Mouse (Mus musculus): ENCODE data around the gene Brca1. TPM values are rescaled to one million over a fixed set of nuclear protein-coding genes. Genes with fewer than 3 reads are reported as not detected.
A peak's percentile ranks its signal among the peaks of the same experiment; 100 is the strongest.
"Not testable (repeated sequence)": the region's sequence is repeated elsewhere in the genome, so short reads cannot be mapped to it uniquely, and the experiment has no call there.

Gene Brca1
- polyA plus RNA-seq, 1 experiment from 2014 or later: 24.3 TPM

- Histone ChIP-seq H3K4me1 (peaks cover 14% of the 10 kb centered on the region), H3K4me3 (replicated peaks) (peak overlapping the region; percentile 80), H3K36me3 (replicated peaks) (peaks cover 27% of the 10 kb centered on the region), H3K4me2 (peak overlapping the region; percentile 95)
- peak; percentile 7; the same call in 1 of the 2 replicates for ATAC-seq (ENCODE audit: low FRiP score)
- not testable (repeated sequence) for H3K9ac ChIP-seq, H3K9me3 ChIP-seq, H3K27ac ChIP-seq, H3K27me3 ChIP-seq
- WGBS: 37% methylated on average over 15 of the region's 15 CpGs
Observed at GRCm38 (mm10) chr11:101441450-101442126, 110.2 kb downstream of the Brca1 start.

Other genes with a start within 250 kb of the Brca1 start
- 164 and 169 TPM in 2 replicates for gene Becn1, start 249.7 kb downstream of the Brca1 start, polyA plus RNA-seq (2016; fragmentation: Nextera tagmentation; extraction: Ambion mirVana)
- 182 and 189 TPM in 2 replicates for gene Psme3, start 235.7 kb downstream of the Brca1 start, polyA plus RNA-seq (2016; fragmentation: Nextera tagmentation; extraction: Ambion mirVana)
- 2.9 and 3.1 TPM in 2 replicates for gene Aoc2, start 226.9 kb downstream of the Brca1 start, polyA plus RNA-seq (2016; fragmentation: Nextera tagmentation; extraction: Ambion mirVana)
- gene Aoc3, start 221.3 kb downstream of the Brca1 start, polyA plus RNA-seq (2016; fragmentation: Nextera tagmentation; extraction: Ambion mirVana): not detected in 2 replicates
- not detected in 2 replicates for gene G6pc, start 184.4 kb downstream of the Brca1 start, polyA plus RNA-seq (2016; fragmentation: Nextera tagmentation; extraction: Ambion mirVana)
- 94.3 and 98.7 TPM in 2 replicates for gene Aarsd1, start 134.3 kb downstream of the Brca1 start, polyA plus RNA-seq (2016; fragmentation: Nextera tagmentation; extraction: Ambion mirVana)
- gene Gm27029, start 127.2 kb downstream of the Brca1 start, polyA plus RNA-seq (2016; fragmentation: Nextera tagmentation; extraction: Ambion mirVana): 5.8 and 6.5 TPM in 2 replicates
- gene Rundc1, start 126.9 kb downstream of the Brca1 start, polyA plus RNA-seq (2016; fragmentation: Nextera tagmentation; extraction: Ambion mirVana): 27.3 and 27.8 TPM in 2 replicates
- gene Ptges3l, start 126.6 kb downstream of the Brca1 start, polyA plus RNA-seq (2016; fragmentation: Nextera tagmentation; extraction: Ambion mirVana): 2.1 and 2.5 TPM in 2 replicates
- 354 and 378 TPM in 2 replicates for gene Rpl27, start 109.7 kb downstream of the Brca1 start, polyA plus RNA-seq (2016; fragmentation: Nextera tagmentation; extraction: Ambion mirVana)
- gene Ifi35, start 103.5 kb downstream of the Brca1 start, polyA plus RNA-seq (2016; fragmentation: Nextera tagmentation; extraction: Ambion mirVana): 2.2 TPM in 2 replicates
- 101 and 105 TPM in 2 replicates for gene Rnd2, start 87.0 kb downstream of the Brca1 start, polyA plus RNA-seq (2016; fragmentation: Nextera tagmentation; extraction: Ambion mirVana)
- gene Vat1, start 85.7 kb downstream of the Brca1 start, polyA plus RNA-seq (2016; fragmentation: Nextera tagmentation; extraction: Ambion mirVana): 62.9 and 65.4 TPM in 2 replicates
- 118 and 134 TPM in 2 replicates for gene Nbr1, start 194 bp upstream of the Brca1 start, polyA plus RNA-seq (2016; fragmentation: Nextera tagmentation; extraction: Ambion mirVana)
- gene Tmem106a, start 30.3 kb upstream of the Brca1 start, polyA plus RNA-seq (2016; fragmentation: Nextera tagmentation; extraction: Ambion mirVana): 1.8 and 3.0 TPM in 2 replicates
- gene Gm11634, start 47.3 kb upstream of the Brca1 start, polyA plus RNA-seq (2016; fragmentation: Nextera tagmentation; extraction: Ambion mirVana): not detected in 2 replicates
- gene Rdm1, start 75.2 kb upstream of the Brca1 start, polyA plus RNA-seq (2016; fragmentation: Nextera tagmentation; extraction: Ambion mirVana): 50.9 and 58.5 TPM in 2 replicates
- 16.2 and 24.1 TPM in 2 replicates for gene Arl4d, start 113.6 kb upstream of the Brca1 start, polyA plus RNA-seq (2016; fragmentation: Nextera tagmentation; extraction: Ambion mirVana)
- 45.6 and 46.8 TPM in 2 replicates for gene Dhx8, start 181.0 kb upstream of the Brca1 start, polyA plus RNA-seq (2016; fragmentation: Nextera tagmentation; extraction: Ambion mirVana)
- gene Etv4, start 233.4 kb upstream of the Brca1 start, polyA plus RNA-seq (2016; fragmentation: Nextera tagmentation; extraction: Ambion mirVana): 4.7 and 7.0 TPM in 2 replicates